Mouse (Mus musculus) E14TG2a.4 (cell line): ENCODE measurements around the gene Mb21d2.

Experiments used
- CTCF ChIP-seq: conservative IDR thresholded peaks from 2 replicates; pipeline ENCODE4 v1.5.1; 2014; ENCODE audit warnings: low read length
- NANOG ChIP-seq: IDR thresholded peaks from 2 replicates; pipeline ENCODE4 v1.6.1; 2014; ENCODE audit warnings: borderline replicate concordance, low read length, mixed read lengths
- POU5F1 ChIP-seq: IDR thresholded peaks from 2 replicates; pipeline ENCODE4 v1.6.1; 2014; ENCODE audit warnings: low read length, borderline replicate concordance

DNA sequence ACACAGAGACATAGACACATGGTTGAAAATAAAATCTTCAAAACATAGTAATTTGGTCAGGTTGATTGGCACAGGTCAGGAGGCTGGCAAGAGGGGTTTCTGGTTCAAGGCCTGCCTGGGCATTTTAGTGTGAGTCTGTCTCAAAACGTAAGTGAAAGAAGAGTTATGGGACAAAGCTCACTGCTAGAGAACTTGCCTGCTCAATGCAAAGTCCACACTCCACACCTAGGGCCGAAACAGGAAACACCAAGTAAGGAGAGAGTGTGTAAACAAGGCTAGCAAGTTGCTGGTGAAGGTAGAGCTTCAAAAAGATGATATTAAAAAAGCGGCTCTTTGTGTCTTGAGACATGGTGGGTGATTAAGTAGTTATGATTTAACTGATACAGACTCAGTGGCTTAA is 84.1 kb downstream of the Mb21d2 start:
- TF ChIP-seq CTCF (no peak), NANOG (no peak), POU5F1 (no peak)
